Mouse (Mus musculus): ENCODE data around the gene Ehhadh.
"Not testable (repeated sequence)": the region's sequence is repeated elsewhere in the genome, so short reads cannot be mapped to it uniquely, and the experiment has no call there.

The Ehhadh gene

DNA sequence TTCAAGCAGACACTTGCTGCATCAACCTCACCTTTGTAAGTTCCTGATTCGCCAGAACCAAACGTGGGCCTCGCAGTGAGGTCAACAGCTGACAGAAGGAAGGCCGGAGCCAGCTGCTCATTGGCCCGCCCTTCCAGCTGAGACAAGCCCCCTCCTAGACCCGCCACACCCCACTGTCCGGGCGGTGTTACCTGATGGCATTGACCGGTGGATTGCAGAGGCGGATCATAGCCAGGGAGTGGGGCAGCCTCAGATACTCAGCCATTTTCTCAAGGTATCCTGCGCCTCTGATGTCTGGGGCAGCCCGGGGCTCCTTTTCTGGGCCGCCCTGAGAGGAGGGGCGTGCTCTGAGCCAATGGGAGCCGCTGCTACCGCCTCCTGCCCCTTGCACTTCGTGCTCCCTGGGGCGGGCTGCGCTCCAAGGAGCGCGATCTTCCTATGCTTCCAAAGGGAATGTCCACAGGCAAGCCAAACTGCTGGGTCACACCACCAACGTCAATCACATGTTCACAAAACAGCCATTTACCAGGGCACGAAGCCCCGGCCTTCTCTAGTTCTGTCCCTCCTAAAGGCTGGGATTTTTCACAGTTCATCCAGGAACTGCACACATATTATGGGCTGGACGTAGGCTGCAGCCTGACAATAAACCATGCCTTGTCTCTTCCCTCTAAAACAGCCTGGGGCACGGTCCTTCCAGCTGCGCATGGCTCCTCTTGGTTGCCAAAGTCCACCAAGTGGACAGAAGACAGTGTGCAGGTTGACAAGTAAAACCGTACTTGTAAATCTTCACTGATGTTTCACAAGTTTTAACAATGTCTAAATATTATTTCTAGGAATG is at the start of gene Ehhadh:
Ehhadh (minus strand) TSS at position 292 of the 838 bp plus-strand sequence.
- DNase-seq, result peak; percentile 19

DNA sequence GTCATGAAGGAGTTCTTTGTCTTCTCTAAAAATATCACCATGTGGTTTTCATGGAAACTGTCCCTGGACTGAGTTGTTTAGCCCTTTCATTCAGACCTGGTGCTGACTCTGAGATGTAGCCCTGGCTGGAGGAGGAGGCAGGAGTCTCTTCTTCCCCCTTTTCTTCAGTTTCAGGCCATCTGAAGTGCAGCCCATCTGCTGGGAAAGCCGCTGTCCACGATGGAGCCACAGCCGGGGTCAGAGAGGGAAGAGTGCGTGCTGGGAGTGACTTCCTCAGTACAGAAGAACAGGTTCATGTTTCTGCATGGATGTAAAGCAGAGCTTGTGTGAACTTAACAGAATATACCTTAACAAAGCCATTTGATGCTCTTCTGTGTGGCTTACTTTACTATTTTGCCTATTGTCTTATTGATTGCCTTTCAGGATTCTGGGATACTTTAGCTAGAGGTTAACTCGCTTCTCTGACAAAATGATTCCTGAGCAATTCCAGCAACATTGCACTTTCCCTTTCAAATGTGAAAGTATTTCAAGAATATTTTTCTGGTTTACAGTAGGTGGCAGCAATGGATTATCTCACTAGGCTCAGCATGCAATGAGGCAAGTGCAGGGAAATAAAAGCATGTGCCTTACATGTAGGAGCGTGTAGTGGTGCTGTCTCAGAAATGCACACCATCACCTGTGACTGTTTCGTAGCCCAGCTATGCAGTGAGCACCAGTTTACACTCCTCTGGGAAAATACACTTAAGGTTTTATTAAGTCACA is 48.9 kb upstream of the Ehhadh start:
- no peak for DNase-seq

DNA sequence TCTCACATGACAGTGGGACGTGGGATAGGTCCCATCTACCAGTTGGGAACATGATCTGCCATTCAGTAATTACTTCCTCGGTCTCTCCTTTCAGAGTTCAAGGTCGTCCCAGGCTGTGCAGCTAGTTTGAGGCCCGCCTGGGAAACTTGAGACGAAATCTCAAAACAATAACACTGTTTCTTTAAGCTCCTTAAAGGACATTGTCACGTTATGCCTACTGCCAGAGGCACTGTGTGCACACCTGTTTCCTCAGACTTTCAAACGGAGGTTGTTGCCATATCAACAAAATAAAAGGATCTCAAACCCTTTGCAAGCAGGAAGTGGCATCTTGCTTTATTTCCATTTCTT is 48.0 kb upstream of the Ehhadh start:
- DNase-seq, result no peak

DNA sequence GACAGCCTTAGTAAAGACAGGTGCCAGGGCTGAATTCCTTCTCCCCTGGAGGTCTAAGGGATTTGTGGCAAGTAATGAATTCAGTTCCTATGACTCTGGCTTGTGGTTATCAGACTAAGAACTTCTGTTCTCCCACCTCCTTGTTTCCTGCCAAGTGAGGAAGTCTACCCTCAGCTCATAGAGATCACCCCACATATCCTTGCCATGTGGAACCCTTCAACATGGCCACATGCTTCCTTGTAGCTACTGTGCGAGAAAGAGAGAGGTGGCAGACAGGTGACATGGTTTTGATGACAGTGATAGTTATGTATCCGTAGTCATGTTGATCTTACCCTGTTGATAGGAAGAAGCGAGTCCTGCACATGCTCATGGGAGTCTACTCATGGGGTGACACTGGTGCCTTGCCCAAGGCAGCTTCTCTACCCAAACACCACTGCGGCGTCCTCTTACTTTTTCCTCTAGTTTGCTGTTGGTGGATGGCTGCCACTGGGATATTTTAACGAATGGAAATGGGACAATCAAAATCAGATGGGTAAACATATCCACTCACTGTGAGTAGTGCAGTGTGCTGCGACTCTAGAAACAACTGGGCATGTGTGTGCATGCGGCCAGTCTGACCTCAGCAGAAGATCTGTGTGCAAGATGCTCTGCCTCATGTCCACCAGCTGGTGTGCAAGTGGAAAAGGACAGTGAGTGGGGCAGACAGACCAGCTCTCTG is 47.4 kb upstream of the Ehhadh start:
- no peak for DNase-seq

DNA sequence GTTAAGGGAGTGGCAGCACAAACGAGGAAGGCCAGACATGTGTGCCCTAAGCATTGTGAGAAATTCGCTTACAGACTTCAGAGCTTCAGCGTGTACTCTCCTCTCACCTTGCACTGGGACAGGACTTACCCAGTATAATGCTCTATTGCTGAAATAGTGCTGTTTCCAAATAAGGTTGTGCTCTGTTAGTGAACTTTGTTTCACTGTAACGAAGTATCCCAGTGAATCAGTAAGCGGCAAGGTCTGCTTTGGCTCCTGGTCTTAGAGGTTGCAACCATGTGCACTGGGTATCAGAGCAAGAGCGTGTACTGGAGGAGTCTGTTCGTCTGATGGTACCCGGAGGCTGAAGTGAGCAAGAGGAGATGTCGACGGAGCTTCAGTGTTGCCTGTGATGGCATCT is 46.4 kb upstream of the Ehhadh start:
- no peak for DNase-seq

DNA sequence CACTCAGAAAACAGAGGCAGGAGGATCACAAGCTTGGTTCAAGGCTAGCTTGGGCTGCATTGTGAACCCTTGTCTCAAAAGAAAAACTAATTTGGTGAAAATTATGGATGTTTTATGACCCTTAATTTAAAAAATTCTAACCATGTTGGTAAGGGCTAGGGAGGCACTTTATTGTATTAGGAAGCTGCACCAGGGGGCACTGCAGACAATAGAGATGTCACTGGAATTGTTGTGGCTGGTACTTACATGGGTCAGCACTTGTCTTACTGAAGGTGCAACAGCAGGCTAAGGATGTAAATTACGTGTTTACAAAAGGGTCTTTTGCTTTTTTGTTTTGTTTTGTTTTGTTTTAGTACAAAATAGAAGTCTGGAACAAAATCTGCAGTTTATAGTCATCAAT is 45.9 kb upstream of the Ehhadh start:
- DNase-seq, result no peak

DNA sequence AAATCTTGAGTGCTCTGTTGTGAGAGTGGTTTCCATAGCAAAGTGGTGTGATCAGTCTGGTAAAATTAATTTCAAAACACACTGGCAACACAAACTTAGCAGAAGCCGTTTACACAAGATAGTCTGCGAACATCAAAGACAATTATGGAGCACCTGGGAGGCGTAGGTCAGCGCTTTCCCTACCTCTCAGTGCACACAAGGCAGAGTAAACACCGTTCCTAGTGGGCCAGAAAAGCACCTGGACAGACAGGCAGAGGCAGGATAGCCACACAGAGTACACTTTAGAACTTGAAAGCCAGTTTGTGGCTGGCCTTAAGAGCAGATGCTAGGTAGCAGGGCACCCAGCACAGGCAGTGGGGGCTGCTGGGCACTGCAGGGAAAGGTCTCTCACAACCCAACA is 44.2 kb upstream of the Ehhadh start:
- DNase-seq, result no peak

DNA sequence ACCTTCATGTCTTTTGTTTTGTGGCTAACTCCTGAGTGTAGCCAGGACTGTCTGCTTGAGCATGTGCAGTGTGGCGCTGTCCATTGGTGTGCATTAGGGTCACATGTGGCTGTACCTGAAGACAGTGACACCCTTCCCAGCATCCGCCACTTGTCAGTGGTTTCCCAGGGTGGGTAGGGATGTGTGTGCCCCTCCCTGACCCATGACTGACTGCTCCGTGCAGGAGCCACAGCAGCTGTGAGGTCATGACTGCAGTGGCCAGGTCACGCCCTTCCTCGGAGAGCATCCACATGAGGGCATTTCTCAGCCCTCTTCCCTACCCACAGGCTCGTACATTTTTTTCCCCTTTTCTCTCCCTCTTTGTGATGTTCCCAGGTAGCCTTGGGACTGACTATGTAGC is 43.2 kb upstream of the Ehhadh start:
- no peak for DNase-seq

DNA sequence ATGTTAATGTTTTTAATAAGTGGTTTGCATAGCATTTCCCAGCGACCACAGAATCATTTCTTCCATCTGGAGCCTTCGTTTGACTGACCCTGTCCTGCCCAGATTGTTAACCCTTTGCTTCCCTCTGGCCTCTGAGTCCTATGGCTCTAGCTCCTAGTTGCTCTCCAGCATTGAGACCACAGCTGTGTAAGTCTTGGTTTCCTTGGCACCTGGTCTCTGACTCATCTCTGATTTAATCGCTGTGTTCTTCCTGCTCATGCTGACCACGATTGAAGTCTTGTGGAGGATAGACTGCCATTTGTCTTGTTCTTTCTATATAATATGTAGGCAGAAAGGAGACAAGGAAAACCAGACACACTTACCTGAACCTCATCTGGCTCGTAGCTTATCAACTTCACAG is 42.1 kb upstream of the Ehhadh start:
- DNase-seq, result no peak

DNA sequence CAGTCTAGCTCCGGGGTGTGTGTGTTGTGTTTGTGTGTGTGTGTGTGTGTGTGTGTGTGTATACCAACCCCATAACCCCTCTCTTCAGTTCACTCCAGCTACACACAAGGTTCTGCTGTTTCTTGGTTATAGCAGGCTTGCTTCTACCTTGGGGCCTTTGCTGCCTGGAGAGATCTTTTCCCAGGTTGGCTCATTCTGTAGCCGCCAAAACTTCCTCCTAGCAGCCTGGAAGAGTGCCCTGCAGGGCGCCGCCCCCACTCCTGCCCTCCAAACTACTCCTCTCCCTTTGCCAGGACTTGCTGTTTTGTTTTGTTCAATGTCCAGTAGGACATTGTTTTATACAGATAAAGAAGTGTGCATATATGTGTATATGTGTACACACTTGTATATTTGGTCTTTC is 40.0 kb upstream of the Ehhadh start:
- DNase-seq, result no peak

DNA sequence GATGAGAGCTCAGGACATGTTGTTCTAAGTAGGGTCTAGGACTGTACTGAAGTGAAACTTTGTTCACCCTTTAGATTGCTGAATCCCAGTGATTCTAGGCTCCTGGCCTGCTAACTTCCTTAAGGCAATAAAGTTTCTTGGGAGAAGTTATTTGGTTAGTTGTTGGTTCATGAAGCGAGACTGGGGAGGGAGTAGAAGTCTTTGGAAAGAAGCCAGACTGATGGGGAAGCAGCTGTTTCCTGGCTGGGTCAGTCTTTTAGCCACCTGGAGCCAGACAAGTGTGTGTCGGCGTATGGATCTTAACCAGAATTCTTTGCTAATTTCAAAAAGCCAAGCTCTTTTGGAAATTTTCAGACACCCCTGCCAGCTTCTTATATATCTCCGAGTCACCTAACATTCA is 39.5 kb upstream of the Ehhadh start:
- no peak for DNase-seq

DNA sequence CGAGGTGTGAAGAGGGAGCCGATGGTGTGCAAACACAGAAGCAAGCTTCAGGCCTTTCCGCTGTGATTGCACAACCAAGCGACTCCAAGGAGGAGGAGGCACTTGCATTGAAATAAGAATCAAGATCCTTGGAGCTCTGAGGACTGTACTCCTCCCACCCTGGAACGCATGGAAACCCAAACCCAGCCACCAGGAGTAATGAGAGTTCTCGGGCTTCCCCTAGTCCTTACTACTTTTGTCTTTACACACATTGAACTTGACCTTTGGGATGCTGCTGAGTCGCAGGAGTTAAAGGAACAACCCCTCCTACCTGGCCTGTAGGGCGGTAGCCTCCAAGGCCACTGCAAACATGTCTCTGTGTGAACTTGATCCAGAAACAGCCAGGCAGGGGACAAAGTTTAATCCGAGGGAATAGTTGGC is 38.0 kb upstream of the Ehhadh start:
- DNase-seq, result no peak

DNA sequence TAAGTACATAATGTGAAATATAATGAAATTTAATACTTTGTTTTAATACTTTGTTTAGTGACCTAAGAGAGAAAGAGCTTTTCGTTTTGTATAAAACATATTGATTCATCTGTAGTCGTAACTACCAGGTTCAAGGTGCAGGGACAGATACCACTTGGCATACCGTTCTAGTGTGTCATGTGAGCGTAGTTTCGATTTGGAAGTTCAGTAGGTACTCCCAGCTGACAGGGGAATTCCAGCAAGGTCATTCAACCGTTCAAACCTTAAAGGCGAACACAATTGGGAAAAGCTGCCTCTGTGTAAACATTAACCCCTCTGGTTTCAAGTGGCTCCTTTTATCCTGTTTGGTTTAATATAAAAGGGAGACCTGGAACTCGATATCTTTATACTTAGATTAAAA is 31.0 kb upstream of the Ehhadh start:
- DNase-seq, result no peak

DNA sequence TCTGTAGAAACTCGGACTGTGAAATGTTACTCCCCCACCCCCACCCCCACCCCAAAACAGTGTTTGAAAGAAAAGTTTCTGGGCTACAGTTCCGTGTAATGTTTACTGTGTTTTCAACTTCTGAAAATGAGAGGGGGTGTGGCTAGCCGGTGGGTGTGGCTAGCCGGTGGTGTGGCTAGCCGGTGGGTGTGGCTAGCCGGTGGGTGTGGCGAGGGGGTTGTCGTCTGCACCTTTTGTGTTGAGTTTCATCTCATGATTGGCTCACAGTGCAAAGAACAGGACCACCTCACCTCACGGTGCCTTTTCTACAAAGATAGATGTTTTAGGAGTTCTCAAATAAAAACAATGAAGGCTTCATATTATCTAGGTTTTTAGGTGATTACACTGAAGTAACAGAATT is 30.5 kb upstream of the Ehhadh start:
- DNase-seq, result no peak

DNA sequence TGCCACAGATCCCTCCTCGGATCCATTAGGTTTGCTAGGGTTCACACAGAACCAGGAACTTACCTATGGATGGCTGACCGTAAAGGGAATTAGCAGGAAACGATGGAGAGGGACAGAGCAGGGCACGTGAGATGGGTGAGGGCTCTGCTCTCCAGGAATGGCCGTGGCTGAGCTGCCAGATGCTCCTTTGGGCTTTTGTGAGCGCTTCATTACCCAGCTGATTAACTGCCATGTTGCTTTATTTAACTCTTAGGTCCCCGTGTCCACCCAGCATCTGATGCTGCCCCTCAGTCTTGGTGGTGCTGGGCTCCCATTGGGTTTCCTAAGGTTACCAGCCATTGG is 28.0 kb upstream of the Ehhadh start:
- no peak for DNase-seq

DNA sequence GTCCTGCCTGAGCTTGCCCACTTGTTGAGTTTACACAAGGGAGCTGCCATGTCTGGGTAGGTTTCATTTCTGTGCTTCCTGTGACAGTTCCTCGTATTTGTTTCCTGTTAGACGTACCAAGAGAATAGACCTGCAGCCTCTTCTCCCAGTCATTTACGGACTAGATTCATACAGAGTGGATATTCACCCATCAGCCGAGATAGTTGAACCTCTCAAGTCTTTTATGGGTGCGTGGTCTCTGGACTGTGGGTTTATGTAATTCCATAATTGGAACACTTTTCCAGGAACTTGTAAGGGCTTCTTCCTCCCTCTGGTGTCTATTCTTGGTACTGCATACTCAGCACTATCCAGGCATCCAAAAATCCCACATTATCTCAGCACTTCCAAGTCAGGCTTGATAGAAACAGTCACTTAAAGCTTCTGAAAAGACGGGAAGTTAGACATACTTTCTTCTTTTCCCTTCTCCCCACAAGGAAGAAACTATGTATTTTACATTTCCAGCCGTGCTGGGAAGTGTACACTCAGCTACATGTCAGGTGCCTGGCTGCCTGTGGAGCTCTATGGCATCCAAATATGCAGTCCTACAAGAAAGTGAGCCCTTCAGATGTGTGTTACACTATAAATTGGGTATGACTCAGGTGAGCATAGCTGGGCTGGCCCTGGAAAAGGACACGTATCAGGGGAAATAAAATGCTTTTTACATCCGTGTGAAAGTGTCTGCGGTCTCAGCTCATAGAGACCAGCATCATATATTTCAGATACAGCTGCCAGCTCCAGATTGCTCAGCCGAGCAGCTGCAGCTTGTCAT is 27.5 kb upstream of the Ehhadh start:
- DNase-seq, result peak; percentile 16

DNA sequence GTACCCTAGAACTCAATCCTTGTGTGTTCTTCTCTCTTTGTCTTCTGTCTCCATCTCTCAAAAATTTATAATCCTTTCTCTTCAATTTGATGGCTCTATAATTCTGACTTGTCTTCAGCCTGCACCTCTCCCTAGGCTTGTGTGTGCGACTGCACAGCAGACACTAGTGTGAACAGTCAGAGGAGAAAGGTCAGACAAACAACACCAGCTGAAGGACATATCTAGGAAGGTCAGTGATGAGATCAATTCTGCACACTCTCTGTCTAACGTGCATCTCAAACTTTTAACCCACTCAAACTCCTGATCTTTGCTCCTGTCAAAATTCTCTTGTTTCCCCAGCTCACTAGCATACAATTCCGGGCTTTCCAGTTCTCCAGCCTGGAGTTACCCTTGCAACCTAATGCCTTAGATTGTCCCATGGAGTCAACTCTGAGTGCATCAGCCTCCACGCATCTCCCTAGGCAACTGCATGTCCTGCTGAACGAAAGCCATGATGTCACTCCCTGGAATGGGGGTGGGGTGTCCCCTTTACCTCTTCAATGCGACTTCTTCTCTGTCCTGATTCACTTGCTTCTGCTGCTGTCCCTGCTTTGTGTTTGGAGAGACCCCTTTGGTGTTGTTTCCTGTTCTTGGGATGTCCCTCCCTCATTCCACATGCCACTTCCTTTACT is 25.7 kb upstream of the Ehhadh start:
- DNase-seq, result no peak

DNA sequence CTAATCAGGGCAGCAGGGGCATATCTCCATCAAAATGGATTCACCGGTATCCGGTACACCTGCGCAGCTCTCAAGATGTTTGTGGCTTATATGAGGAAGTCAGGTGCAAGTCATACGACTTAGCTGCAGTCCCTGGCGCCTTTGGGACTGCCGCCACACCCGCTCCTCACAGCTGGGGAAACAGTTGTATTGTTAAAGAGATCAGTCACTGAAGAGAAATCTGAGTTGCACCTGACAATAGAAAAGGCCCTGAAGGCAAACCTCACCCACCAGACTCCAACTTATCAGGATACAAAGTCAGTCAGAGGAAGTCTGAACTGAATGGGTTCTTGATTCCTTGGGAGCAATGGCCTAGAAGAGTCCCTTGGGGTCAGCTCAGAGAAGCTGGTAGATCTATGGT is 20.2 kb upstream of the Ehhadh start:
- not testable (repeated sequence) for DNase-seq

DNA sequence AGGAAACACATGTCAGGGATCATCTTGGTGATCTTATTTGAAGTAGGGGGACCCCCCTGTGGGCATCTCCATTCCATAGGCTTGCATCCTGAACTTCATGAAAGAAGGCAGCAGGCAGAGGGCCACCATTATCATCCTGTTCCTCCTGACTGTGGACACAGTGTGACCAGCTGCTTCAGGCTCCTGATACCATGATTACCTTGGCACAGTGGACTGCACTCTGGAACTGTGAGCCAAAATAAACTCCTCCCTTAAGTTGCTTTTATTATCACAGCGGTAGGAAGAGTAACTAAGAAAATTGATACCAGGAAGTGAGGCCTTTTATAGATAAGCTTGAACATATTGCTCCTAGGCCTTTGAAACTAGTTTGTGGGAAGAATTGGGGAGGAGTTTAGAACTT is 19.3 kb upstream of the Ehhadh start:
- no peak for DNase-seq

DNA sequence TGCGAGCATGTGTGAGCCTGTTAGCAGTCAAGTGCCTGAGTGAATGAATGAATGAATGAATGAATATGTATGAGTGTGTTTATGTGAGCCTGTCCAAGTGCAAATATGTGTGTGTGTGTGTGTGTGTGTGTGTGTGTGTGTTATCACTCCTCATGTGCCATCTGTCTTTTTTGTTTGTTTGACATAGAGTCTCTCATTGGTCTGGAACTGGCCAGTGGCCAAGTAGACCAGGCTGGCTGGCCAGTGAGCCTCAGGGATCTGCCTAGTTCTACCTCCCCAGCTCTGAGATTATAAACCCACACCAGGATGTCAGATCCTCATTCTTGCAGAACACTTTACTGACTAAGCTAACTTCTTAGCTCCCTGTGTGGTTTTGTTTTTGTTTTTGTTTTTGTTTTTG is 16.7 kb upstream of the Ehhadh start:
- DNase-seq, result no peak

DNA sequence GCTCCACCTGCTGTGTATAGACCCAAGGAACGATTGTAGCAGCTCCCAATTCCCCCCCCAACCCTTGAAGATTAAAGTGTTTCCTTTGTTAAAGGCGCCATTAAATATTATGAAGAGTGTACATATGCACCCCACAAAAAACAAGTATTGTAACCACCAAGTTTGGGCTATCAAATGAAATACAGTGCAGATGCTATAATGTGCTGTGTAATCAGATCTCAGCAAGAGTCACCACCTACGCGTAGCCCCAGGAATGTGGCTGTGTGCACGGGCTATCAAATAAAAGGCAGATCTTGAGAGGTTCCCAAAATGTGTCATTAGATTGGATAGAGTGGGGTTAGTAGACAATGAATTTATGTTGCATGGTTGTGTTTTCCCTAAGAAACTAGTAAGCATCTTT is 7.5 kb upstream of the Ehhadh start:
- DNase-seq, result no peak

DNA sequence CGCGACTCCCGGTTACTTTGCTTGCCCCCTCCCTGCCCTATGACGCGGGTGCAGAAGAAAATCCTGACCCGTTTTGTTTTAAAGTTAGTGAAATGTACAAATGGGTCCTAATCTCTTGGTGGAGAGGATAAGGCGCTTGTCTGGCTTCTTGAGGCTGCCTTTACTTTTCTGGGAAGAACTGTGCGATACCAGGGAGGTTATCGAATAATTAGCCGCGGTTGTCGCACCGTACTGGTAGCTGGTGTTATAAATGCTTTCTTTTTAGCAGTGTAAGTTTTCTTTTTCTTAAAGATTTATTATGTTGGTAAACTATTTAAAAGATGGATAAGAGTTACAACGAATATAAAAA is 7.1 kb upstream of the Ehhadh start:
- DNase-seq, result no peak

All from right cerebral cortex, postnatal 4 days (tissue).